Mouse (Mus musculus): Measurements from ENCODE around the gene Atf7ip.

DNA sequence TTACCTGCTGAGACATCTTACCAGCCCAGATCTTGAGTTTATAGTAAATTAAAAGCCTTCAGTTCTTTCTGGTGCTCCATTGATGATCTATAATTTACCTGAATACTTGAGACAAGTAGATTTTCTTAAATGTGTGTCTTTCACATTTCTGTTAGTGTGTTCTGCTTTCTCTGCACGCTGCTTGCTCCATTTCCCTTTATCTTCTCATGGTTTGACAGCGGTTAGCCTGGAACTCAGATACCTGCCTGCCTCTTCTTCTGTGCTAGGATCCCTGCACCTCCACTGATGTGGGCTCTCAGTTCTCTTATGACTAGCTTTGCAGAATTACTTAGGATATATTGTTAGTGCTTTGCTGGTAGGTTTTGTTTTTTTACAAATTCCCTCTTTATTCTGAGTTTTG lies 40.3 kb downstream of the Atf7ip start:
- no peak for TF ChIP-seq CTCF (IDR thresholded peaks at IDR 0.05; ENCODE audit: low read depth)
- TF ChIP-seq EP300 (optimal IDR thresholded peaks at IDR 0.05) = no peak

All from stomach, postnatal 0 days (tissue).